Mouse (Mus musculus) embryo, embryonic 10.5 days (tissue): ENCODE results near the gene Slc39a10.
"Not testable (repeated sequence)": the region's sequence is repeated elsewhere in the genome, so short reads cannot be mapped to it uniquely, and the experiment has no call there.

ENCODE experiments used
- DNase-seq: peaks from one replicate; pipeline ENCODE4 v3.0.0-alpha.2; 2015; ENCODE audit warnings: low spot score

The Slc39a10 gene

GRCm38 (mm10) chr1:46782227-46782626 lies 110.4 kb downstream of the Slc39a10 start:
- not testable (repeated sequence) for DNase-seq

- not testable (repeated sequence) for DNase-seq
Measured at GRCm38 (mm10) chr1:46770077-46770695, 122.5 kb downstream of the Slc39a10 start.

GRCm38 (mm10) chr1:46769318-46769717 lies 123.3 kb downstream of the Slc39a10 start:
- peak; percentile 45 for DNase-seq

GRCm38 (mm10) chr1:46764600-46764999 lies 128.1 kb downstream of the Slc39a10 start:
- DNase-seq, result not testable (repeated sequence)
